Mouse (Mus musculus): ENCODE data around the gene 1700003F12Rik. TPM values are rescaled to one million over a fixed set of nuclear protein-coding genes. Genes with fewer than 3 reads are reported as not detected.

1700003F12Rik gene
- polyA plus RNA-seq, 1 experiment from 2014 or later, result 0.50 TPM

DNA sequence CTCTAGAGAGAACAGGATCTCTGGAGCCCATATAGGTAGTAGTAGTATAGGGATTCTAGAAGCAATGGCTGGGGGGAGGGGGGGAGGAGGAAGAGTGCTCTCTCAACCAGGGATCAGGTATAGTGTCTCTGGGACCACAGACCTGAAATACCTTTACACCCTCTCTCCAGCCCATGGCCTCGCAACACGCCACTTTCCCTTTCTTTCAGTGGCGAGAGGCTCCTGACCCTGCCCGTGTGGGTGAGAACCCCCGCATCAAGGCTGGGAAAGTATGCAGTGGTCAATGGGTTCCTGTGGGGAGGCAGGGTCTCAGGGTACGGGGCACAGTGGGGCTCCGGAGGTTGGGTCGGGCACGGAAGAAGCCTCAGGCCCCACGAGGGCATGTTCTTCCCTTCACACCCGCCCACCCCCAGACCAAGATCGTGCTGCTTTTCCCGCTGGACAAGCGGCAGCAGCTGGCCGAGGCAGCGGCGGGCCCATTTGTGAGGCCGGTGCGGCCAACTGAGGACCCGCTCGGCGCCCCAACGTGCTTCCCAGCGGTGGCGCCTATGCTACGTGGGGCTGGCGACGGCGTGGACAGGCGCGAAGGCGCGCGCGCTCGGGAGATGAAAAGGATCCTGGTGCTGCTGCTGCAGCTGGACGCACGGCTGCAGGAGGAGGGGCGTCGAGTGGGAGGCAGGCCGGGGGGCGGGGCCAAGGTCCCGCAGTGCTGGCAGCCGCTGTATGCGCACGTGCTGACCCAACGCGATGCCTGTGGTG is 2.4 kb downstream of the 1700003F12Rik start:
- Histone ChIP-seq H3K27ac (replicated peaks in 1 of 2; ENCODE audit: control insufficient read depth in 1 of 2, insufficient read depth in 1 of 2, low read depth in 2 of 2, low read length in 2 of 2) (no peak overlapping the region), H3K4me1 (ENCODE audit: control insufficient read depth in 2 of 2, insufficient read depth in 2 of 2, low read length in 2 of 2) (peaks cover 15 to 24% of the 10 kb centered on the region in 2 experiments), H3K4me2 (ENCODE audit: low read length) (peak overlapping the region; percentile 88), H3K9me3 (ENCODE audit: control insufficient read depth, low read length) (no peaks in the 10 kb centered on the region), H3K9ac (ENCODE audit: low read length) (peak overlapping the region; percentile 66; the same call in 1 of the 2 replicates), H3K4me3 (ENCODE audit: control insufficient read depth in 1 of 2, insufficient read depth in 1 of 2, low read depth in 1 of 2, low read length in 2 of 2) (peak overlapping the region; percentile 35 to 46), H3K27me3 (ENCODE audit: control insufficient read depth, insufficient read depth, low read length) (peaks cover 25% of the 10 kb centered on the region), H3K36me3 (ENCODE audit: control insufficient read depth, insufficient read depth, low read length) (no peaks in the 10 kb centered on the region)
- ATAC-seq (ENCODE audit: insufficient number of reproducible peaks, insufficient read depth, low FRiP score, low read depth), result peak; percentile 41; the same call in 1 of the 2 replicates
- 4% methylated on average over 39 of the region's 48 CpGs for WGBS

DNA sequence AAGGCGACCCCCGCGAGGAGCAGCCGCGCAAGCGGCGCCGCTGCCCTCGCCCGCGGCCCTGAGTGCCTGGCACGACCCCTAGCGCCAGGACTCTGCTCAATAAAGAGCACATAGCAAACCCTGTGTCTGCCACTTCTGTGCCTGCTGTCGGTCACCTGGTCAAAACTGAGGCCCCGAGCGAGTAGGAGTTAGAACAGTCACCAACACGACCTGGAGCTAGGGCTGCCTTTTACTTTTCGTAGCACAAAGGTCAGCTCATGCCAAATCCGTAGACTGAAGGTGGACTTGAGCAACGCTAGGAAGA is 3.0 kb downstream of the 1700003F12Rik start:
- WGBS, result 13% methylated on average over 20 of the region's 20 CpGs
- peaks cover 25% of the 10 kb centered on the region for H3K27me3 ChIP-seq (ENCODE audit: control insufficient read depth, insufficient read depth, low read length)
- no peak overlapping the region for H3K27ac ChIP-seq (replicated peaks in 1 of 2; ENCODE audit: control insufficient read depth in 1 of 2, insufficient read depth in 1 of 2, low read depth in 2 of 2, low read length in 2 of 2)

GRCm38 (mm10) chr2:154550937-154551336 is 4.1 kb downstream of the 1700003F12Rik start:
- H3K4me1 ChIP-seq (ENCODE audit: control insufficient read depth in 2 of 2, insufficient read depth in 2 of 2, low read length in 2 of 2), result peaks cover 15 to 29% of the 10 kb centered on the region in 2 experiments
- ATAC-seq (ENCODE audit: insufficient number of reproducible peaks, insufficient read depth, low FRiP score, low read depth), result no peak
- H3K4me3 ChIP-seq (ENCODE audit: control insufficient read depth in 1 of 2, insufficient read depth in 1 of 2, low read depth in 1 of 2, low read length in 2 of 2), result no peak overlapping the region
- WGBS, result 62% methylated on average over 2 of the region's 2 CpGs
- H3K27me3 ChIP-seq (ENCODE audit: control insufficient read depth, insufficient read depth, low read length), result peaks cover 25% of the 10 kb centered on the region
- H3K9ac ChIP-seq (ENCODE audit: low read length), result no peak overlapping the region
- no peak overlapping the region for H3K27ac ChIP-seq (replicated peaks in 1 of 2; ENCODE audit: control insufficient read depth in 1 of 2, insufficient read depth in 1 of 2, low read depth in 2 of 2, low read length in 2 of 2)
- H3K4me2 ChIP-seq (ENCODE audit: low read length), result no peak overlapping the region
- H3K36me3 ChIP-seq (ENCODE audit: control insufficient read depth, insufficient read depth, low read length), result no peaks in the 10 kb centered on the region
- no peaks in the 10 kb centered on the region for H3K9me3 ChIP-seq (ENCODE audit: control insufficient read depth, low read length)

More for the DNA sequence above, 3.0 kb downstream of the 1700003F12Rik start:
- no peaks in the 10 kb centered on the region for H3K36me3 ChIP-seq (ENCODE audit: control insufficient read depth, insufficient read depth, low read length)
- peaks cover 15 to 24% of the 10 kb centered on the region in 2 experiments for H3K4me1 ChIP-seq (ENCODE audit: control insufficient read depth in 2 of 2, insufficient read depth in 2 of 2, low read length in 2 of 2)
- H3K9ac ChIP-seq (ENCODE audit: low read length), result no peak overlapping the region
- peak overlapping the region in 1 of 2 experiments; percentile 46; a peak in 2 of 4 replicates for H3K4me3 ChIP-seq (ENCODE audit: control insufficient read depth in 1 of 2, insufficient read depth in 1 of 2, low read depth in 1 of 2, low read length in 2 of 2)
- H3K9me3 ChIP-seq (ENCODE audit: control insufficient read depth, low read length), result no peaks in the 10 kb centered on the region
- H3K4me2 ChIP-seq (ENCODE audit: low read length), result peak overlapping the region; percentile 88
- no peak; the same call in 1 of the 2 replicates for ATAC-seq (ENCODE audit: insufficient number of reproducible peaks, insufficient read depth, low FRiP score, low read depth)

DNA sequence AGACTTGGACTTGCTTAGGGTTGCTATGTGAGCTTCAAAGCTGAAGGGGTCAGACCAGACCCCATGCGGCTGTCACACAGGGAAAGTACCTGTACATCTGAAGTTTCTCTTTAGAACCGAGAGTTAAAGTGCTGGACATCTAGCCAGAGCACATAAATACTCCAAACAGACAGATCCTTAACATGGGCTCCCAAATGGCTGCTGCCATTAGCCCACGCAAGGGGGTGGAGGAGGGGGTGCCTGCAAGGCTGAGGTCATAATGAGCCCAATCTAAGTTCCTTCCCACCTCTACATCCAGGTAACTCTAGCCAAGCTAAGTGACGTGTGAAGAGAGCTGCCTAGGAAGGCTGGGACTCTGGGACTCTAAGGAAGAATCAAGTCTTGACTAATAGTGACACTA is 4.6 kb downstream of the 1700003F12Rik start, which contains the start of gene Actl10:
Gene Actl10, plus strand, starts transcription at position 301 of the 400 bp plus-strand sequence.
- peaks cover 25% of the 10 kb centered on the region for H3K27me3 ChIP-seq (ENCODE audit: control insufficient read depth, insufficient read depth, low read length)
- no peaks in the 10 kb centered on the region for H3K9me3 ChIP-seq (ENCODE audit: control insufficient read depth, low read length)
- 78% methylated on average over 4 of the region's 4 CpGs for WGBS
- ATAC-seq (ENCODE audit: insufficient number of reproducible peaks, insufficient read depth, low FRiP score, low read depth), result no peak
- peak within 1 kb of the TSS; percentile 69 for H3K4me2 ChIP-seq (ENCODE audit: low read length)
- H3K4me1 ChIP-seq (ENCODE audit: control insufficient read depth in 2 of 2, insufficient read depth in 2 of 2, low read length in 2 of 2), result peaks cover 15 to 29% of the 10 kb centered on the region in 2 experiments
- H3K4me3 ChIP-seq (ENCODE audit: control insufficient read depth in 1 of 2, insufficient read depth in 1 of 2, low read depth in 1 of 2, low read length in 2 of 2), result peak within 1 kb of the TSS; percentile 14 to 31
- H3K9ac ChIP-seq (ENCODE audit: low read length), result peak within 1 kb of the TSS; percentile 59
- 0 out of 4 replicates have a peak within 1 kb of the TSS, but pooled peaks of 1 of the 2 experiments have one; percentile 19 for H3K27ac ChIP-seq (replicated peaks in 1 of 2; ENCODE audit: control insufficient read depth in 1 of 2, insufficient read depth in 1 of 2, low read depth in 2 of 2, low read length in 2 of 2)
- H3K36me3 ChIP-seq (ENCODE audit: control insufficient read depth, insufficient read depth, low read length), result no peaks in the 10 kb centered on the region

DNA sequence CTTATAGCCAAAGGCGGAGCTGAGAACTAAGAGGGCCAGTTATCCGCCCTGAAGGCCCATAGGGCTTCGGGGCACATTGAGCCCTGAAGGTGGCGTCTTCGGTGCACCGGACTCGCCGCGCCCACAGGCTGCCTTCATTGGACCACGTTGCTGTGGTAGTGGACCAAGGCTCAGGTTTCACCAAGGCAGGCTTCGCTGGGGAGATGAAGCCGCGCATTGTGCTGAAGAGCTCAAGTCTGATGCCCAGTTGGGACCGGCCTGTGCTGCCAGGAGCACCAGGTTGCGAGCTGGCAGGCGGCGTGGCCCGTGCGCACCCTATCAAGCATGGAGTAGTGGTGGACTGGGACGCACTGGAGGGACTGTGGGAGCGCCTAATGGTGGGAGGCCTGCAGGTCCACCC is 5.0 kb downstream of the 1700003F12Rik start:
- H3K36me3 ChIP-seq (ENCODE audit: control insufficient read depth, insufficient read depth, low read length), result no peaks in the 10 kb centered on the region
- peaks cover 25% of the 10 kb centered on the region for H3K27me3 ChIP-seq (ENCODE audit: control insufficient read depth, insufficient read depth, low read length)
- H3K4me3 ChIP-seq (ENCODE audit: control insufficient read depth in 1 of 2, insufficient read depth in 1 of 2, low read depth in 1 of 2, low read length in 2 of 2), result peak overlapping the region; percentile 14 to 31
- no peak; the same call in 1 of the 2 replicates for ATAC-seq (ENCODE audit: insufficient number of reproducible peaks, insufficient read depth, low FRiP score, low read depth)
- WGBS, result 26% methylated on average over 21 of the region's 21 CpGs
- 0 out of 4 replicates have a peak overlapping the region, but pooled peaks of 1 of the 2 experiments have one; percentile 19 for H3K27ac ChIP-seq (replicated peaks in 1 of 2; ENCODE audit: control insufficient read depth in 1 of 2, insufficient read depth in 1 of 2, low read depth in 2 of 2, low read length in 2 of 2)
- H3K9ac ChIP-seq (ENCODE audit: low read length), result peak overlapping the region; percentile 59
- no peaks in the 10 kb centered on the region for H3K9me3 ChIP-seq (ENCODE audit: control insufficient read depth, low read length)
- H3K4me2 ChIP-seq (ENCODE audit: low read length), result peak overlapping the region; percentile 69
- H3K4me1 ChIP-seq (ENCODE audit: control insufficient read depth in 2 of 2, insufficient read depth in 2 of 2, low read length in 2 of 2), result peaks cover 15 to 29% of the 10 kb centered on the region in 2 experiments

GRCm38 (mm10) chr2:154552424-154552907 is 5.6 kb downstream of the 1700003F12Rik start:
- peaks cover 17 to 32% of the 10 kb centered on the region in 2 experiments for H3K4me1 ChIP-seq (ENCODE audit: control insufficient read depth in 2 of 2, insufficient read depth in 2 of 2, low read length in 2 of 2)
- no peaks in the 10 kb centered on the region for H3K9me3 ChIP-seq (ENCODE audit: control insufficient read depth, low read length)
- peak overlapping the region; percentile 14 to 31 for H3K4me3 ChIP-seq (ENCODE audit: control insufficient read depth in 1 of 2, insufficient read depth in 1 of 2, low read depth in 1 of 2, low read length in 2 of 2)
- WGBS, result 18% methylated on average over 27 of the region's 27 CpGs
- no peaks in the 10 kb centered on the region for H3K36me3 ChIP-seq (ENCODE audit: control insufficient read depth, insufficient read depth, low read length)
- peak overlapping the region; percentile 69 for H3K4me2 ChIP-seq (ENCODE audit: low read length)
- H3K27ac ChIP-seq (replicated peaks in 1 of 2; ENCODE audit: control insufficient read depth in 1 of 2, insufficient read depth in 1 of 2, low read depth in 2 of 2, low read length in 2 of 2), result 0 out of 4 replicates have a peak overlapping the region, but pooled peaks of 1 of the 2 experiments have one; percentile 19
- peak; percentile 36 for ATAC-seq (ENCODE audit: insufficient number of reproducible peaks, insufficient read depth, low FRiP score, low read depth)
- peaks cover 25% of the 10 kb centered on the region for H3K27me3 ChIP-seq (ENCODE audit: control insufficient read depth, insufficient read depth, low read length)
- peak overlapping the region; percentile 59 for H3K9ac ChIP-seq (ENCODE audit: low read length)

DNA sequence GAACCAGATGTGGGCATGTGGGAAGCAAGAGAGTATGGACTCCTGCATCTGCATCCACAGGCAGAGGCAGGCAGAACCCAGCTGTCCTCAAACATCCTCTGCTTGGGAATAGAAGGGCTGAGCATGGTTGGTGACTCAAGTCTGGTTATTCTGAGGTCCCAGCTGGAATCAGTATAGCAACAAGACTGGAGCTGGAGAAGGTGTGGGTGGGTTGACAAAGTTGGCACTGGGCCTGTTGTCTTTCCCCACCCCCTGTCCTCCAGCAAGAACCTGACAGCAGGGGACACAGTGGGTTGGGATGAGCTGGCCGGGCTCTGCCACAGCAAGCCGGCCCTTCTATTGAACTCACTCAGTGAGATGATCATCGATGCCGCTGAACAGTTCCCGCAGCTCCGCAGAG is 8.3 kb downstream of the 1700003F12Rik start:
- no peaks in the 10 kb centered on the region for H3K9me3 ChIP-seq (ENCODE audit: control insufficient read depth, low read length)
- no peak overlapping the region for H3K27ac ChIP-seq (replicated peaks in 1 of 2; ENCODE audit: control insufficient read depth in 1 of 2, insufficient read depth in 1 of 2, low read depth in 2 of 2, low read length in 2 of 2)
- peaks cover 17 to 29% of the 10 kb centered on the region in 2 experiments; a peak in 3 of 4 replicates for H3K4me1 ChIP-seq (ENCODE audit: control insufficient read depth in 2 of 2, insufficient read depth in 2 of 2, low read length in 2 of 2)
- H3K4me3 ChIP-seq (ENCODE audit: control insufficient read depth in 1 of 2, insufficient read depth in 1 of 2, low read depth in 1 of 2, low read length in 2 of 2), result no peak overlapping the region
- 86% methylated on average over 6 of the region's 6 CpGs for WGBS
- no peak for ATAC-seq (ENCODE audit: insufficient number of reproducible peaks, insufficient read depth, low FRiP score, low read depth)
- H3K27me3 ChIP-seq (ENCODE audit: control insufficient read depth, insufficient read depth, low read length), result peaks cover 24% of the 10 kb centered on the region
- H3K4me2 ChIP-seq (ENCODE audit: low read length), result no peak overlapping the region
- peaks cover 3% of the 10 kb centered on the region; the same call in 1 of the 2 replicates for H3K36me3 ChIP-seq (ENCODE audit: control insufficient read depth, insufficient read depth, low read length)
- H3K9ac ChIP-seq (ENCODE audit: low read length), result no peak overlapping the region
